Mouse (Mus musculus) testis, adult 2 months (tissue): ENCODE results near the gene Ulk4. TPM values are rescaled to one million over a fixed set of nuclear protein-coding genes. Genes with fewer than 3 reads are reported as not detected.

ENCODE experiments used
- H3K27ac ChIP-seq: fragments of 200-500 bp; 2 replicates; pipeline ENCODE4 v1.5.1; 2012; ENCODE audit warnings: low read depth, low read length; ENCODE audit not compliant: control insufficient read depth, insufficient read depth
- H3K27me3 ChIP-seq: fragments of 200-500 bp; 2 replicates; pipeline ENCODE4 v1.6.1; 2012; ENCODE audit warnings: mild to moderate bottlenecking, low read length, moderate library complexity; ENCODE audit not compliant: control insufficient read depth, insufficient read depth
- H3K36me3 ChIP-seq: fragments of 200-500 bp; 2 replicates; pipeline ENCODE4 v1.6.1; 2012; ENCODE audit warnings: mild to moderate bottlenecking, low read length; ENCODE audit not compliant: control insufficient read depth, insufficient read depth
- H3K4me1 ChIP-seq: fragments of 200-500 bp; 2 replicates; pipeline ENCODE4 v1.6.1; 2012; ENCODE audit warnings: low read length; ENCODE audit not compliant: control insufficient read depth, insufficient read depth
- H3K4me3 ChIP-seq: fragments of 200-500 bp; 2 replicates; pipeline ENCODE4 v1.5.1; 2012; ENCODE audit warnings: low read depth, mild to moderate bottlenecking, low read length, moderate library complexity, mixed read lengths; ENCODE audit not compliant: control insufficient read depth
- CTCF ChIP-seq: fragments of 200-500 bp; IDR thresholded peaks from 2 replicates; pipeline ENCODE4 v1.5.1; 2012; ENCODE audit warnings: low read depth, mild to moderate bottlenecking, inconsistent platforms, low read length, moderate library complexity; ENCODE audit not compliant: control insufficient read depth, insufficient read depth, insufficient replicate concordance
- POLR2A ChIP-seq: fragments of 200-500 bp; IDR thresholded peaks from 2 replicates; pipeline ENCODE4 v1.6.1; 2012; ENCODE audit warnings: low read depth, mild to moderate bottlenecking, inconsistent platforms, low read length, moderate library complexity; ENCODE audit not compliant: control insufficient read depth
- polyA plus RNA-seq: library from polyadenylated mRNA; depleted of rRNA; stranded (reverse); fragments of >200 nt; gene quantifications from 2 replicates; pipeline ENCODE4 v1.2.3, GENCODE M21; 2012

Ulk4 gene
- polyA plus RNA-seq, 1 experiment, result 291 TPM

DNA sequence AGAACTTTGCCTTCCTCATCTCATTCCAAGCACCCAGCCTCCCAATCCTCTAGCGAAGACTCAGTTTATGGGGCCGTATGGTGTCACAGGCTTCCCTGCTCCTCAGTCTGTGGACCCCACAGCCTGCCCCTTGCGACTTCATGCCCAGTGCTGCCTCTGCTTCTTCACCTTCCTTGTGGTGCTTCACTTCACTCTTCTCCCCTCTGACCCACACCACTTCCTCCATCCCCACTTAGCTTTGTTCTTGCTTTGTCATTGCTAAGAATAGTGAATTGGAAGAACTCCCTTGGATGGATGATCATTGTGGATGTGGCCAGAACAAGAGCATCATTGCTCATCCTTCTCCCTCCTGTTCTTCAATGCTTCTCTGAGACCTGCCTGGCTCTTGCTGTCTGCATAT lies 336.1 kb downstream of the Ulk4 start:
- H3K27ac ChIP-seq, result peak overlapping the region; percentile 57
- TF ChIP-seq POLR2A, result no peak
- TF ChIP-seq CTCF, result no peak
- H3K4me1 ChIP-seq, result peaks cover 6% of the 10 kb centered on the region
- H3K4me3 ChIP-seq, result peak overlapping the region; percentile 41
- H3K36me3 ChIP-seq, result no peaks in the 10 kb centered on the region; the same call in 1 of the 2 replicates
- H3K27me3 ChIP-seq, result no peaks in the 10 kb centered on the region

DNA sequence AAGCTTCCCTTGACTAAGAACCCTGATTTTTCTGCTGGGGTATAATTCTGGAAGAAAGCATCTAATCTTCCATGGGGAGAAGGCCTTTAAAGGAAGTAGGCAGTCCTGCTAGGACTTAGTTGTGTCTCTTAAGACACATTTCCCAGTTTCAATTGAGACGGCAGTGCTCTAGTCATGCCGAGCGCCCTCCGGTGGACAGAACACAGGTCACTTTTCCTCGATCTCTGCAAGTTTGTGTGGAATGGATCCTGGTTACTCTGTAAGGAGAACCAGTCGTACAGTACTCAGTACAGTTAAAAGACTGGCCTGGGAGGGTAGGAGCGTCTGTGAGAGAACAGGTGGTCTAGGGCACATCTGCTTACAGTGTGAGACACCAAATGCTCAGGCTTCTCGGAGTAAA lies 340.6 kb downstream of the Ulk4 start:
- TF ChIP-seq POLR2A, result no peak
- TF ChIP-seq CTCF, result peak; percentile 43; the same call in 1 of the 2 replicates
- Histone ChIP-seq H3K27me3 (no peaks in the 10 kb centered on the region), H3K4me1 (peaks cover 14% of the 10 kb centered on the region), H3K4me3 (no peak overlapping the region; the same call in 1 of the 2 replicates), H3K36me3 (no peaks in the 10 kb centered on the region; the same call in 1 of the 2 replicates), H3K27ac (no peak overlapping the region)

DNA sequence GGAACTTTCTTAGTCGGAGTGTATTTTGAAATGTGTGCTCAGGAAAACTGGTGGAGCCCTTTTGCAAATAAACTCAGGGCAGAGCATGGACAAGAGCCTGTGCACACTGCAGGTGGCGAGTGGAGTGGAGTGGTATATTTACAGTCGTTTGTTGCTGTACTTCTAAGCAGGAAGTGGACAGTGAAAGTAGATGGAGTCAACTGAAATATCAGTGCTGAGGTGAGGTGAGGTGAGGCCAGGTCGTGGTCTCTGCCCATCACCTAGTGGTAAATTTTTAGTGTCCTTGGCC lies 341.4 kb downstream of the Ulk4 start:
- H3K27ac ChIP-seq, result no peak overlapping the region
- no peaks in the 10 kb centered on the region for H3K36me3 ChIP-seq
- H3K27me3 ChIP-seq, result no peaks in the 10 kb centered on the region
- no peak for TF ChIP-seq POLR2A
- no peak for TF ChIP-seq CTCF
- H3K4me1 ChIP-seq, result peaks cover 12% of the 10 kb centered on the region
- peak overlapping the region; percentile 33 for H3K4me3 ChIP-seq

DNA sequence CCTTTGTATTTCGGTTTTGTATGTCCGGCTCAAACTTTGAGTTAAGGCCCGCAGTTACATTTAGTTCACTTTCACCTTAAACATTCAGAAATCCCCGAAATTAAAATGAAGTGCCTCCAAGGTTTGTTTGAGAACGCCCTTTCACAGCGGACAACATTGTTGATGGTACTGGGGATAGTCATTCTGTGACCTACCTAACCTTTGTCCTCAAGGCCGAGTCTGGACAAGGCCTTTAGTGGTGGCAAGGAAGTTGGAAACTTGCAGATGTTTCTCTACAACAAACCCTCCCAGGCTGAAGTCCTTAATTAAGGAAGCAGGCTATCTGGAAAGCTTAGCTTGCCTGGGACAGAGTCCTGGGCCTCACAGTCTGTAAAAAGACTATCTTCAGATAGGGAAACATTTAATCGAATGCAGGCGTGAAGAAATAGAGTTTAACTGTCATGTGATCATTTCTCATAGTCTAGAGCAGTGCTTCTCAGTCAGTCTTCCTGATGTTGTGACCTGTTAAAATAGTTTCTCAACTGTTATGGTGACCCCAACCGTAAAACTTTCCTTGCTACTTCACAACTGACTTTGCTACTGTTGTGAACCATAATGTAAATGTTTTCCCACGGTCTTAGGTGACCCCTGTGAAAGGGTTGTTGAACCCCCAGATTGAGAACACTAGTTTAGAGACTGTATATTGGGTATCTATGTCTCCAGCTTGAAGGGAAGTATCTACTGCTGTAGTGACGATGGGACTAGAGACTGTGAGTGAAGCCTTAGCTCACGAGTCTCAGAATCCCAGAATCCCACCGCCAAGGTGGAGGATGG lies 342.0 kb downstream of the Ulk4 start:
- H3K4me1 ChIP-seq, result peaks cover 15% of the 10 kb centered on the region
- peak overlapping the region; percentile 32; the same call in 1 of the 2 replicates for H3K27ac ChIP-seq
- TF ChIP-seq CTCF, result no peak
- TF ChIP-seq POLR2A, result no peak

DNA sequence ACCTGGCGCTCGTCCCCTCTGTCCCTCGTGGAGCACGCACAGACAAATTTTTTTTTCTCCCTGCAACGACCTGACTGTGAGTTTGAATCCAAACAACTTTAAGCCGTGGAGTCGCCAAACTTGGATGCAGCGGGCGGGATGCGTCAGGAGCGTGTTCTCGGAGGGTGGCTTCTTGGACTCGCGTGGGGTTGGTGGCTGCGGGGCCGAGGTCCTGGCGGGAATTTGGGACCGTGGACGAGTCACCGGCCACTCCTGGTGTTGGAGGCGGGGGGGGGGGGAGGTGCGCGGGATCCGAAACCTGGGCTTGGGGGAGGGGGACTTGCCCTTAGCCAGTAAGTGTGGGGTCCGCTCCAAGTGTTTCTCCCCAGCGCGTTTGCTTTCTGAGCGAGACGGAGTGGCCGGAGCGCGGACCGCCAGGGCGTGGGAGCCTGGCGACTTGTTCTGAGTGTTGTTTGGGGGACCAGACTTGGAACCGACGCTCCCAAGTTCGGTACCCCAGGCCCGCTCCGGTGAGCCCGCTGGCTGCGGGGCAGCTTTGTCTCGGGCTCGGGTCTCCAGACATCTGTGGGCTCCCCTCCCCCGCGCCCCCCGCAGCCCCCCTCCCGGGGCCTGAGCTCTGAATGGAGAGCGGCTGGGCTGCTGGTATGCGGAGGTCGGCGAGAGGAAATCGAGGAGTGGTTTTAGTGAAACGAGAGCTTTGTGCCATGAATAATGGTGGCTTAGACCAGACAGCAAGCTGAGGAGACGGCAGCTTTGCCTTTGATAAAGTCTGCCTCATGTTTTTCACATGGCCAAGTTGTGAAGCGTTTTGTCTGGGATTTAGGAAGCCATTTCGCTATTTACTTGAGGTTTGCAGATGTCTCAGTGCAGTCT lies 342.9 kb downstream of the Ulk4 start:
- H3K27me3 ChIP-seq, result no peaks in the 10 kb centered on the region
- H3K27ac ChIP-seq, result peak overlapping the region; percentile 81
- H3K36me3 ChIP-seq, result no peaks in the 10 kb centered on the region
- TF ChIP-seq POLR2A (no peak), CTCF (no peak)
- peak overlapping the region; percentile 98 for H3K4me3 ChIP-seq
- peaks cover 15% of the 10 kb centered on the region for H3K4me1 ChIP-seq

More for the DNA sequence above, 342.0 kb downstream of the Ulk4 start:
- H3K36me3 ChIP-seq, result no peaks in the 10 kb centered on the region
- no peaks in the 10 kb centered on the region for H3K27me3 ChIP-seq
- H3K4me3 ChIP-seq, result peak overlapping the region; percentile 98

DNA sequence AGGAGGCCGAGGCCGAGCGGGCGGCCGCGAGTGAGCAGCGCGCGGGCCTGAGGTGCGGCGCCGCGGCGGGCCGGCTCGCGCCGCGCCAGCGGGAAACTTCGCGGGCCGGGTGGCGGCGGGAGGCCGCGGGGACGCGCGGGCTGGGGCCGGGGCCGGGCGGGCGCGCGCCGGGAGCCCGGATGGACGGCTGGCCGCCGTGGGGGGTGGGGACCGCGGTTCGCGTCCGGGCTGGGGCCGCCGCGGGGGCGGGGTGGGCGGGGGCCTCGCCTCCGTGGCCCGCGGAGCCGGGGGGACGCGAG lies 343.5 kb downstream of the Ulk4 start:
- peak overlapping the region; percentile 98 for H3K4me3 ChIP-seq
- H3K4me1 ChIP-seq, result peaks cover 15% of the 10 kb centered on the region
- TF ChIP-seq POLR2A, result no peak
- no peak for TF ChIP-seq CTCF
- H3K36me3 ChIP-seq, result no peaks in the 10 kb centered on the region
- H3K27ac ChIP-seq, result peak overlapping the region; percentile 81
- no peaks in the 10 kb centered on the region for H3K27me3 ChIP-seq

DNA sequence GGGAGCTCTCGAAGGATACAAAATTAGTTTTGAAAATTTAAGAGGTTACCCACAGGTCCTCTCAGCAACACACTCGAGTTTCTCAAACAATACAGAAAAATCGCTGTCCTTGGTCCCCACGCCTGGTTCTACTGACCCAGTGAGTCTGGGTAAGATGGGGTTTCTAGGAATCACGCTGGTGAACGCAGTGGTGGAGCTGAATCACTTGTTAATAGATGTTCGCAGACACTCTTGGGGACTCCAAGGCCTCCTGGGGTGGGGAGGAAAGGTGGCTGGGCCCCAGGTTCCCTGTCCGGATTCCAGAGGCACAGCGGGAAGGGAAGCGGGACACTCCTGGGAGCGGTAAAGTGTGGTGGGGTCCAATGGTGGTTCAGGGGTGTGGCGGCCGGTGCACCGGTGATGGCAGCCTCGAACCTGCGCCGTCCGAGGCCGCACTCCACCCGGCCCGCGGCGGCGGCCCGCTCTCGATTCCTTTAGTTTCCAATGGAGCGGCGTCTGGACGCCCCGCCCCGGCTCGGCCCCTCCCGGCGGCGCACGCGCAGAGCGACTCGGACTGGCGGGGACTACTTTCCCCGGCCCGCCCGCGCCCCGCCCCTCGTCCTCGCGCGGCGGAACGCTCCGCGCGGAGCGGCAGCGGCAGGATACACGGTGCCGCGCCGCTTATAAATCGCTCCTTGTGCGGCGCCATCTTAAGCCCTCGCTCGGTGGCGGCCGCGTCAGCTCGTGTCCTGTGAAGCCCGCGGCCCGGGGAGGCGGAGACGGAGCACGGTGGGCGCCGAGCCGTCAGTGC lies 344.0 kb downstream of the Ulk4 start:
- H3K27me3 ChIP-seq, result no peaks in the 10 kb centered on the region
- peaks cover 15% of the 10 kb centered on the region for H3K4me1 ChIP-seq
- TF ChIP-seq POLR2A (peak; percentile 99), CTCF (no peak)
- no peaks in the 10 kb centered on the region for H3K36me3 ChIP-seq
- peak overlapping the region; percentile 81 for H3K27ac ChIP-seq
- peak overlapping the region; percentile 86 for H3K4me3 ChIP-seq
